Comparison of ENCODE assay signal across 8 mouse cellular contexts in genomic region chr6:13601587-13601986, GRCm38 (mm10). TPM values are rescaled to one million over a fixed set of nuclear protein-coding genes. Genes with fewer than 3 reads are reported as not detected.
DNase-seq lines count a peak whose midpoint lies in the region; ATAC-seq lines count a peak whose summit lies in the region.

No protein-coding gene starts in this region.

- H3K27ac ChIP-seq in kidney, embryonic 14.5 days (ENCODE audit: low read depth, low read length): no peak overlapping the region

- 53% methylated on average over 6 of the region's 6 CpGs for WGBS in kidney, embryonic 14.5 days

- H3K27me3 ChIP-seq in kidney, embryonic 14.5 days (ENCODE audit: control insufficient read depth, insufficient read depth, low read length): no peaks in the 10 kb centered on the region

- no peaks in the 10 kb centered on the region for H3K9me3 ChIP-seq in kidney, embryonic 14.5 days (ENCODE audit: control insufficient read depth, low read length)

- no peak for ATAC-seq in kidney, embryonic 14.5 days (ENCODE audit: low FRiP score, low TSS enrichment)
- peak; percentile 98 for ATAC-seq in granulocyte monocyte progenitor cell, adult 5-6 weeks (replicated peaks; ENCODE audit: poor library complexity, severe bottlenecking)

- H3K4me3 ChIP-seq in kidney, embryonic 14.5 days (ENCODE audit: low read length): no peak overlapping the region

- peaks cover 10% of the 10 kb centered on the region; the same call in 1 of the 2 replicates for H3K36me3 ChIP-seq in kidney, embryonic 14.5 days (ENCODE audit: control insufficient read depth, insufficient read depth, low read length)

- H3K4me2 ChIP-seq in kidney, embryonic 14.5 days (replicated peaks; ENCODE audit: low read depth, low read length): no peak overlapping the region

- no peak overlapping the region for H3K9ac ChIP-seq in kidney, embryonic 14.5 days (ENCODE audit: low read depth, low read length)

- peaks cover 1% of the 10 kb centered on the region; the same call in 1 of the 2 replicates for H3K4me1 ChIP-seq in kidney, embryonic 14.5 days (ENCODE audit: control insufficient read depth, insufficient read depth, low read length)

- peak; percentile 36 for DNase-seq in kidney, adult 11 months
- peak; percentile 3 for DNase-seq in adrenal gland, postnatal 25 days
- peak; percentile 51 for DNase-seq in kidney, postnatal 14 days
- peak; percentile 49 for DNase-seq in lung, postnatal 25 days (ENCODE audit: low spot score)
- peak; percentile 79 for DNase-seq in telencephalon, adult 2 months (ENCODE audit: low read depth, low spot score)
- no peak for DNase-seq in retina, postnatal 1 day

RNA-seq across cellular contexts. Expression of gene Tmem168, which starts 6.3 kb away (rescaled TPM):
- polyA plus RNA-seq in kidney, embryonic 14.5 days (2014; fragmentation: Nextera tagmentation; extraction: Ambion mirVana): 25.2 and 43.3 TPM in 2 replicates
- total RNA-seq in adrenal gland, postnatal 25 days (2021): 23.6 and 30.6 TPM in 2 replicates
- total RNA-seq in granulocyte monocyte progenitor cell, adult 5-6 weeks (2014; fragmentation: Nextera tagmentation): 14.9 and 16.1 TPM in 2 replicates
- total RNA-seq in granulocyte monocyte progenitor cell, adult 5-6 weeks (2017): 32.0 and 33.4 TPM in 2 replicates
